Mouse (Mus musculus): ENCODE data around the gene Fam208b.
A peak's percentile ranks its signal among the peaks of the same experiment; 100 is the strongest.

Gene Fam208b

GRCm38 (mm10) chr13:3610795-3611438, at the start of gene Fam208b:
Gene Fam208b (minus strand): TSS chr13:3611108.
- ATAC-seq (ENCODE audit: low TSS enrichment): peak; percentile 99

DNA sequence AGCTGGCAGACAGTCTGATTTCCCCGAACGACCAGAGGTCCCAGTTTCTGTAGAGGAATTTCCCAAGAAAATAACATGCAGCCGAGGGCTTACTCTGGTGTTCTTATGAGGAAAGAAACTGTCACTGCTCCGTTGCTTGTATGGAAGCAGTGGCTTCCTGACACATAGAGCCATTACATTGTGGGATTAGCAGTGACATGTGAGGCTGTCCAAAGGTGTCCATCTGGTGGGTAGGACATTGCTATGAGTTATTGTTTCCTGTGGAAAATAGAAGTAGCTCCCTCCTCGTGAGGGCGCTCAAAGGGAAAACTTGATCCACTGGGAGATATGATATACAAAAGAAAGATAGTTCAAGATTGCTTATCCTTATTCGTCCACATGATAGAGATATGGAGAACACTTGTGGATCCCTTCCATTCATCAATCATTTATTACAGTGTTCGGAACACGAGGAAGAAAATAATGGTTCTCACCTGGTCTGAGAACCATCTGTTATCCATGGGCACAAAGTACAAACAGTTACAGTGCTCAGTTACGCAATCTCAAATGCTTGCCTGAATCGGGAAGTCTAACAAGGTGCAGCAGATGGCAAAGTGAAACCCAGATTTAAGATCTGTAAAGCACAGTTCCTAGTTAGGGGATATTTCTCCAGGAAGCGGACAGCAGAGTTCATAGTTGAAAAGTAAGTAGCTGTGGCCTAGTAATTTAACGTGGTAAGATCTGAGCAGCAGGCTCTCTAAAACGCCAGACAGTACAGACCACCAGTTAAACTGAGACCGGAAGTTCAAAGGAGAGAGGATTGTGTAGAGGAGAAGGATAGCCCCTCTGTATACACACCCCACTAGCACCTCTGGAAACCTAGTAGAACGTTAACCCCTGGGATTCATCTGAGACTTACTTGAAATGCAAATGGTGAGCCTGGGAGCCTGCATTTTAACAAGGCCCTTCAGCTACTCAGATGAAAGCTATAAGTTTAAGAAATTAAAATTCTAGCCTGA, 48.6 kb upstream of the Fam208b start:
- peak; percentile 32; the same call in 1 of the 2 replicates for ATAC-seq (ENCODE audit: low TSS enrichment)

GRCm38 (mm10) chr13:3654432-3654831, 43.5 kb upstream of the Fam208b start:
- peak; percentile 83 for ATAC-seq (ENCODE audit: low TSS enrichment)

GRCm38 (mm10) chr13:3650569-3650968, 39.7 kb upstream of the Fam208b start:
- no peak for ATAC-seq (ENCODE audit: low TSS enrichment)

DNA sequence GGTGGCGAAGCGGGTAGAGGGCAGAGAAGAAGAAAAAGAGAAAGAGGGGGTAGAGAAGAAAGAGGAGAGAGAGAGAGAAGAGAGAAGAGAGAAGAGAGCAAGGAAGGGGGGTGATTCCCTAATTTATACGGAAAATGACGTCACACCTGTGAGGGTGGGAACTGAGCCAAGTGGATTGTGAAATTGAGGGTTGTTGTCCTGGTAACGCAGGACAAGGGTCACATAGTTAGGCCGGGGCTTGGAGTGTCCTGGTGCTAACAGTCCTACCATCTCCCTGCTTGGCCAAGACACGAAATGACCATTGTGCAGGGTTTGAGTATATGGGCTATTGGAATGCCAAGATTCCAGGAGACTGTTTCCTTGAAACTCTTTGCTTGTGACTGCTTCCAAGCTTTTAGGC, 35.7 kb upstream of the Fam208b start:
- ATAC-seq (ENCODE audit: low TSS enrichment): no peak

DNA sequence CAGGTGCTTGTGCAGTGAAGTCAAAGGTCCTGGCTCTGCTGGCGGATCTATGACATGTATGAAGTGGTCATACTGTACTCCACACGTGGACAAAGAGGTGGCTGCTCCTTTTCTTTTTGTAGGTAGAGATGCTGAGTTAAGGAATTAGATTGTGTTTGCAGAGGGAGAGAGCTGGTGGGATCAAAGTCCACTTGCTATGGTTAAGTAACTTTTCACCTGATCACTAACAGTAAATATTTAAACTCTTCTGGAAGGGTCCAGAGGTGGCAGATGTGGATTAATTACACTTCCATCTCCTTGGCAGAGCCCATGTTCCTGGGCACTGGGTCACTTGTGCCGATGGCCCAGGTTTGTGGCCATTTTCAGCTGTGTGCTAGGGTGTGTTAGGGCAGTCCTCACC, 35.0 kb upstream of the Fam208b start:
- no peak for ATAC-seq (ENCODE audit: low TSS enrichment)

- ATAC-seq (ENCODE audit: low TSS enrichment): no peak
Measured at GRCm38 (mm10) chr13:3644871-3645270, 34.0 kb upstream of the Fam208b start.

GRCm38 (mm10) chr13:3642538-3642937, 31.6 kb upstream of the Fam208b start:
- ATAC-seq (ENCODE audit: low TSS enrichment): no peak

GRCm38 (mm10) chr13:3642049-3642448, 31.1 kb upstream of the Fam208b start:
- ATAC-seq (ENCODE audit: low TSS enrichment): 0 out of 2 replicates have a peak, but pooled peaks have one; percentile 46

DNA sequence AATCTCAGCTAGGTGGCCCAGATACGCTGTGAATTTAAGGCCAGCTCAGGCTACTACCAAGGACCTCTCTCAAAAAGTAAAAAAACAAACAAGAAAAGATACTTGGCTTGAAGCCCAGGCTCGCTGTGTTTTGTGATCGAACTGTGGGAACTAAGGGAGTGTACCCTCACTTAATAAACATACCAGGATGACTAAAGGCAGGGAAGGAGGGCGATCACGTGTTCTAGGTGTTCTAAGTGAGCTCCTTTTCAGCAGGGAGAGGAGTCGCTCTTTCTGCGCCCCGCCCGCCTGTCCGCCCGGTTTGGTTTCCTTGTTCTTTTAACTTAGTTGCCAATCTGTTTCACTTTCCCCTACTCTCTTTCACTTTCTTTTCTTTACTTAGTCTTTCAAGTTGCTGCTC, 25.9 kb upstream of the Fam208b start:
- no peak for ATAC-seq (ENCODE audit: low TSS enrichment)

DNA sequence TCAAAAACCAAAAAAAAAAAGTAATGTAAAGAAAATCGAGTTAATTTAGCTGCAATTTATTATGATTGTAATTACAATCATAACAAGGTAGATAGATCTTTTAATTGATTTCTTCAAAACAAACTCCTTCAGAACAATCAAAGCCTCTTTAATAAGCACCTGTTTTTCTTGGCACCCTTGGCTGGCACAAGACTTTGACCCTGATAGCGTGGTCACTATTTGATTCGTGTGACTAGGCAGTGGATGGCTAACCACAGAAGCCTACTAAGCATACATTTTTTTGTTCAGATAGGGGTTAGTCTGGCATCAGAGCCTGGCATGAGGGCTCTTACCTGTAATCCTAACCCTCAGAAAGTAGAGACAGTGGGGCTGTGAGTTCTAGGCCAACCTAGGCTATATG, 24.2 kb upstream of the Fam208b start:
- no peak for ATAC-seq (ENCODE audit: low TSS enrichment)

DNA sequence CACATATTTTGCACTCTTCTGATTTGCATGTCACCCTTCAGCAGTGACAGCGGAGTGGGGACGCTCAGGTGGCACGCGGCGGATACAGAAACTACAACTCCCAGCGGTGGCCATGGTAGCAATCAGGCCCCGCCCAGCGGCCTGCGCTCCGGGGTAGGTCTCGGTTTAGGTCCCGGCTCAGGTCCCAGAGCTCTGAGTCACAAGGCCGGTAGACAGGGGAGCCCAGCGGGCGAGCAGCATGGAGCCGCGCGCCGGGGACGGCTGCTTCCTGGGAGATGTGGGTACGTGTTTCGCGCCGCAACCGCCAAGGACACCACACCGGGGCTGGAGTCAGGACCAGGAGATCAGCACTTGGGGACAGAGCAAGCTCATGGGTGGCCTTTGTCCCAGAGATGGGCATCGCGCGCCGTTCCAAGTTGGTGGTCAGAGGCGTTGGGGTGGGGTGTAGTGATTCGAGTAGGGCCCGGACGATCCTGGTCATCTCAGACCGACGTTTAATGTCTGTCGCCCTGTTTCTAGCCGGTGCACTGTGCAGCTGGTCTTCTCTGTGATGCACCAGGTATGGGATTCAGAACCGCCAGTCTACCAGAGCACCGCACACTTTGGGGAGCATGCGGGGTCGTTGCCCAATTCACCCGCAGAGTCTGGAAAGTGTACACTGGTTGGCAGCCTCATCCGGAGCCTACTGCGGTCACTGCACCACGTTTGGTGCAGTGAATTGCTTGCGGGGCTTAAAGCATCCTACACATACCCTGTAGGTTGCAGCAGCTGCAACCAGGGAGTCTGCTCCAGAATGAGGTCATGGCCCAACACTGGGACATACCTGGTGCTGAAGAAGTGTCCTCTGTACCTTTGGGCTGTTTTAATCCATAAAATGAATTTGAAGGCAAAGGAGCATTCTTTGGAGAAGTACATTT, 23.2 kb upstream of the Fam208b start, which contains the start of gene Asb13:
Gene Asb13 (plus strand): TSS at position 138 of the 917 bp plus-strand sequence.
- ATAC-seq (ENCODE audit: low TSS enrichment): peak; percentile 97

DNA sequence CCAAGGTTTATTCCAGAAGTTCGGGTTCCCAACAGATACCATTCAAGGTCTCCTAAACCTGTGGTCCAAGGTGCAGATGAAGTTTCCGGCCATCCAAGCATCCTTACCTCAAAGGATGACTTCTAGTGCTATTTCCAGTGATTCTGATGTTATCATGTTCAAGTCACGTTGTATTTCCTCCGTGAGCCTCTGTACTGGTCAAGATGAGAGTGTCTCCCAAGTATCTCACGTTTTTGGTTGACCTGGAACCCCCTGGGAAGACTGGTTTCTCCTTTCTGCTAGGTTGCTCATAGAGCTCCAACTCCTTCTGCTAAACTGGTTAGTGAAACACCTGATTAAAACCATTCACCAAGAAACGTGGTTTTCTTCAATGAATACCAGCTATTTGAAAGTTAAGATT, 22.2 kb upstream of the Fam208b start:
- ATAC-seq (ENCODE audit: low TSS enrichment): no peak

DNA sequence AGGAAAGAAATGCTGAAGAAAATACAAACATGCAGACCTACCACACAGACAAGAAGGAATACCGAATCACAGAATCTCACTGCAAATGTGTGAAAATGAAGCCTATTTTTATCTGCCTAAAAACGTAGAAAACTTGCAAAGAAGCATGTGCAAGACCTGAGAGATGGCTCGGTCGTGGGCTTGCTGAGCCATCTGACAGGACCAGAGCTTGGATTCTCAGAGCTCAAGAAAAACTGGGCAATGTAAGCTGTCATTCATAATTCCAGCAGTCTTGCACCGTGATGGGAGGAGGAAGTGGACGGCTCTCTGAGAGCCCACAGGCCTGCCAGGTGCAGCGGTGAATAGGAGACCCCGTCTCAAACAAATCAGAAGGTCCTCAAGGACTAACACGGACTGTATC, 21.6 kb upstream of the Fam208b start:
- peak; percentile 50 for ATAC-seq (ENCODE audit: low TSS enrichment)

DNA sequence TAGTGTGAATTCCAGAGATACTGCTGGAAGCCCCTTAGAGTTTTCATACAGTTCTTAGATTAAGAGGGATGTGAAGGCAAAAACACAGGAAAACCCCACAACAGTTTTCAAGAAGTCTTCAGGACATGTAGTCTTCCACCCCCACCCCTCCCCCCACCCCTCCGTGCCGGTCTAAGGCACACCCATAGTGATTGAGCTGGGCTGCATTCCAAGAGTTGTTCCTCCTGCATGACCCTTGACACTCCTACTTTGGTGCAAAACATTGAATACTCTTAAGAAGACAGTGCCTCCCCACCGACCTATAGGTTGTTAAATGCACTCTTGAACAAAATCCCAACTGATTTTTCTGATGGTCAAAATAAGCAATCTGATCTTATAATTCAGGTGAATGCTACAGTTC, 17.2 kb upstream of the Fam208b start:
- no peak for ATAC-seq (ENCODE audit: low TSS enrichment)

GRCm38 (mm10) chr13:3627139-3627538, 16.2 kb upstream of the Fam208b start:
- ATAC-seq (ENCODE audit: low TSS enrichment): no peak

GRCm38 (mm10) chr13:3610118-3610794, 652 bp downstream of the Fam208b start:
- ATAC-seq (ENCODE audit: low TSS enrichment): peak; percentile 28

- ATAC-seq (ENCODE audit: low TSS enrichment): no peak; the same call in 1 of the 2 replicates
Measured at GRCm38 (mm10) chr13:3609780-3610117, 1.2 kb downstream of the Fam208b start.

DNA sequence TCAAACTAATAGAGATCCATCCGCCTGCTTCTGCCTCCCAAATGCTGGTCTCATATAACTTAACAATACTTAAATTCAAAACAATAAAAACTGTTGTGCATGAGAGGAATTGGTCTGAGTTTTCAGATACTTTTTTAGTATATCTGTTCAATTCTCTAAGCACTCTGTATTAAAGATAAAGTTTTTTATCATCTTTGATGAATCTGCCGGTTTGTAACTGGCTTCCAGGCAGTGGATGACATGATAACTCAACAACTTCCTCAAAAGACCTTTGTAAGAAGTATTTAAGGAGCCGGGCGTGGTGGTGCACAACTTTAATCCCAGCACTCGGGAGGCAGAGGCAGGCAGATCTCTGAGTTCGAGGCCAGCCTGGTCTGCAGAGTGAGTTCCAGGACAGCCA, 14.7 kb downstream of the Fam208b start:
- ATAC-seq (ENCODE audit: low TSS enrichment): no peak

DNA sequence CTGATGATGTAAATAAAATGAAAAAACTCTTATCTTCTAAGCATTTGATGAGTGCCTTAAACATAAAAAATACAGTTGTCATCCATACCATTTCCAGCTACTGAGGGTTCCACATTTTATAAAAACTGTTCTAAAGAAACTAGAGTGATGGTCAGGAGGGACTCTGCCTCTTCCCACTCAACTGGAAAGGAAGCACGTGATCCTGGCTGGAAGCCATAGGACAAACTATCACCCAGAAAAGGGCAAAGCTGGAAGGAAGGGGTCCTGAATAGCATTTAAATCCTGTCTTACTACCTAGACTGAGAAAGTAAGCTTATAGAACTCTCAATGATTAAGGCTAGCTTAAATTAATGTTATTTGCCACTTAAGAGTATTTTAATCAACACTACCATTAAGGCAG, 16.6 kb downstream of the Fam208b start:
- ATAC-seq (ENCODE audit: low TSS enrichment): no peak

- peak; percentile 70; the same call in 1 of the 2 replicates for ATAC-seq (ENCODE audit: low TSS enrichment)
Measured at GRCm38 (mm10) chr13:3590789-3591188, 20.1 kb downstream of the Fam208b start.

Measured in frontal cortex, adult (tissue).